Mouse (Mus musculus) neural tube, embryonic 11.5 days (tissue): Measurements from ENCODE around the gene Exoc8. TPM values are rescaled to one million over a fixed set of nuclear protein-coding genes. Genes with fewer than 3 reads are reported as not detected.
A peak's percentile ranks its signal among the peaks of the same experiment; 100 is the strongest.

Experiments
- ATAC-seq: fragments of 200-750 bp; cut with Nextera tagmentation; 2 replicates; pipeline ENCODE4 v1.8.0; 2017; ENCODE audit warnings: moderate number of reproducible peaks, mild to moderate bottlenecking, moderate TSS enrichment, moderate library complexity; ENCODE audit not compliant: insufficient read depth, low FRiP score, low TSS enrichment
- DNase-seq: peaks from one replicate; pipeline ENCODE4 v3.0.0-alpha.2; 2015; ENCODE audit warnings: low spot score
- H3K27ac ChIP-seq: fragments of 300-500 bp; sonication (generic); 2 replicates; pipeline ENCODE4 v1.5.1; 2014; ENCODE audit warnings: low read depth, mild to moderate bottlenecking, low read length
- H3K27me3 ChIP-seq: fragments of 300-500 bp; sonication (generic); 2 replicates; pipeline ENCODE4 v1.6.1; 2014; ENCODE audit warnings: mild to moderate bottlenecking, low read length, mixed read lengths; ENCODE audit not compliant: control insufficient read depth, insufficient read depth
- H3K36me3 ChIP-seq: fragments of 300-500 bp; sonication (generic); 2 replicates; pipeline ENCODE4 v1.6.1; 2014; ENCODE audit warnings: mild to moderate bottlenecking, low read length, moderate library complexity, mixed read lengths; ENCODE audit not compliant: control insufficient read depth, insufficient read depth
- H3K4me1 ChIP-seq: fragments of 300-500 bp; sonication (generic); 2 replicates; pipeline ENCODE4 v1.6.1; 2014; ENCODE audit warnings: low read length, mixed read lengths; ENCODE audit not compliant: control insufficient read depth, insufficient read depth
- H3K4me2 ChIP-seq: fragments of 300-500 bp; sonication (generic); 2 replicates; pipeline ENCODE4 v1.6.1; 2014; ENCODE audit warnings: low read depth, mild to moderate bottlenecking, moderate library complexity
- H3K4me3 ChIP-seq: fragments of 300-500 bp; sonication (generic); 2 replicates; pipeline ENCODE4 v1.5.1; 2014; ENCODE audit warnings: low read depth, low read length
- H3K9ac ChIP-seq: fragments of 300-500 bp; sonication (generic); 2 replicates; pipeline ENCODE4 v1.6.1; 2014; ENCODE audit warnings: mild to moderate bottlenecking, low read length
- H3K9me3 ChIP-seq: fragments of 300-500 bp; sonication (generic); 2 replicates; pipeline ENCODE4 v1.6.1; 2016; ENCODE audit warnings: low read length; ENCODE audit not compliant: control insufficient read depth
- WGBS: fragments of 180-500 bp; shearing (Covaris S2); extraction: QIAGEN DNeasy Blood & Tissue Kit; methylation state at CpG from one replicate; pipeline ENCODE4 v1.1.7; 2014; 5-methylcytosine and 5-hydroxymethylcytosine counted together
- polyA plus RNA-seq: library from polyadenylated mRNA; unstranded; fragments of >200 nt; fragmentation: Nextera tagmentation; extraction: Ambion mirVana; gene quantifications from 2 replicates; pipeline ENCODE4 v1.2.1, GENCODE M21; 2014

Gene Exoc8
- polyA plus RNA-seq, result 7.7 and 8.0 TPM in 2 replicates

GRCm38 (mm10) chr8:124897386-124898250 lies at the start of gene Exoc8, which contains the start of gene Sprtn:
Gene Exoc8 (minus strand): TSS chr8:124897705.
Gene Sprtn (plus strand): TSS chr8:124897886.
- DNase-seq (peak; percentile 100), ATAC-seq (peak; percentile 87)
- Histone ChIP-seq H3K4me2 (peak within 1 kb of the TSS; percentile 100), H3K9ac (peak within 1 kb of the TSS; percentile 79), H3K9me3 (no peaks in the 10 kb centered on the region), H3K4me3 (peak within 1 kb of the TSS; percentile 95), H3K27me3 (no peaks in the 10 kb centered on the region), H3K36me3 (peaks cover 7% of the 10 kb centered on the region), H3K27ac (peak within 1 kb of the TSS; percentile 56; the same call in 1 of the 2 replicates), H3K4me1 (peaks cover 12% of the 10 kb centered on the region)
- under 1% methylated on average over 114 of the region's 114 CpGs for WGBS

DNA sequence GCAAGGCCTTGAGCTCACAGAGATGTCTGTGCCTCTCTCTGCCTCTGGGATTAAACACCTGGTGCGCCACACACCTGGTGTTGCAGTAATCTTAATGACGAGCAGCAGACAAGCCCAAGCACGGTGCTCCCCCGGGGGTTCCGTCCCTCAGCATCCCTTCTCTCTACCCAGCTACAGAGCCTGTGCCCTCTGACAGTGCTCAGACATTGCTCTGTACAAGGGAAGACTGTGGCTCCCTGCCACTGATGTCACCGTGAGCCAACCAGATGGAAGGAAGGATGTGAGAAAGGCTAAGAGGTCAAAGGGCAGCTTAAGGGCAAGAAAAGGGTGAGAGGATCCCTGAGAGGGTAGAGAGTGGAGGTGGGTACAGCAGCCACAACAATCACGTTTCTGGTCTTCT lies 46.9 kb upstream of the Exoc8 start:
- H3K4me2 ChIP-seq, result no peak overlapping the region
- no peaks in the 10 kb centered on the region for H3K27me3 ChIP-seq
- H3K27ac ChIP-seq, result no peak overlapping the region
- H3K4me3 ChIP-seq, result no peak overlapping the region
- 45% methylated on average over 7 of the region's 7 CpGs for WGBS
- DNase-seq, result no peak
- no peaks in the 10 kb centered on the region for H3K36me3 ChIP-seq
- H3K9ac ChIP-seq, result no peak overlapping the region
- ATAC-seq, result no peak
- no peaks in the 10 kb centered on the region for H3K9me3 ChIP-seq
- H3K4me1 ChIP-seq, result peaks cover 23% of the 10 kb centered on the region

- Histone ChIP-seq H3K27me3 (no peaks in the 10 kb centered on the region), H3K4me3 (no peak overlapping the region), H3K4me2 (no peak overlapping the region), H3K27ac (no peak overlapping the region), H3K36me3 (no peaks in the 10 kb centered on the region; the same call in 1 of the 2 replicates), H3K9me3 (no peaks in the 10 kb centered on the region), H3K4me1 (peaks cover 23% of the 10 kb centered on the region), H3K9ac (no peak overlapping the region)
- ATAC-seq (no peak), DNase-seq (no peak)
- WGBS, result 95% methylated on average over 6 of the region's 6 CpGs
Measured at GRCm38 (mm10) chr8:124943801-124944200, 46.3 kb upstream of the Exoc8 start.

DNA sequence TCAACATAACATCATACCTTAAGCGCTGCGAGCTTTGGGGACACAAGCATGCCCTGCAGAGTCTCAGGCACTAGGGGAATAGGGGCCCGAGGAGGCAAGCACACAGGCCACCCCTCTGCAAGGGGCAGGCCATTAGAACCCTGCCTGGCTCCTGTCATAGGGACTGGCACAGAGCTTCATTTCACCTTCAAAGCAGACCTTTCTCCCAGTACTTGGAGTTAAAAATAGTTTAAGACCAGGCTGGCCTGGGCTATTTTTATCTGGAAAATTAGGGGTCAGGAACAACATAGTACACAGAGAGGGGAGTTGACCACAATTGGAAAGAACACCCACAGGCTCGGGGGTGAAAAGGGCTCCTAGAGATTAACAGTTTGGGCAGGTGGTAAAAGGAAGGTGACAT lies 39.8 kb upstream of the Exoc8 start:
- Histone ChIP-seq H3K27me3 (no peaks in the 10 kb centered on the region), H3K4me2 (no peak overlapping the region), H3K36me3 (no peaks in the 10 kb centered on the region; the same call in 1 of the 2 replicates), H3K27ac (no peak overlapping the region), H3K9ac (no peak overlapping the region), H3K9me3 (no peaks in the 10 kb centered on the region), H3K4me1 (no peaks in the 10 kb centered on the region), H3K4me3 (no peak overlapping the region)
- WGBS, result 95% methylated on average over 4 of the region's 4 CpGs
- DNase-seq, result no peak
- ATAC-seq, result no peak

DNA sequence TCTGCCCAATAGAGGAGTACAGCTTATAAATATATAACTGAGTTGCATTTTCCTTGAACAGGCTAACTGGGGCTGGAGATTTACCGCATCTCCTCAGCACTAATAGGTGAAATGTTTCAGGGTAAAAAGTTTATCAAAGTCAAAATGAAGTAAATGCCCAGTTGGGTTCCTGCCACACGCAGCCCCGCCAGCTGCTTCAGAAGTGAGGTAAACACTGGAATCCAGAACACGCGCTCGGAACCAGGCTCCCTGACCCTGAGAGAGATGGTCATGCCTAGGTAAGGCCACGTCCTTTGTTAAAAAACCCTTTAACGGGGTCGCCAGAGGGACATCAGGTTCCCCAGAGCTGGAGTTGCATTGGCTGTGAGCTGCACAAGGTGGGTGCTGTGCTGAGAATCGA lies 39.2 kb upstream of the Exoc8 start:
- DNase-seq (no peak), ATAC-seq (no peak)
- Histone ChIP-seq H3K27ac (no peak overlapping the region), H3K9me3 (no peaks in the 10 kb centered on the region), H3K4me1 (no peaks in the 10 kb centered on the region), H3K4me2 (no peak overlapping the region), H3K36me3 (no peaks in the 10 kb centered on the region; the same call in 1 of the 2 replicates), H3K27me3 (no peaks in the 10 kb centered on the region), H3K4me3 (no peak overlapping the region), H3K9ac (no peak overlapping the region)
- WGBS, result 96% methylated on average over 10 of the region's 10 CpGs

- 91% methylated on average over 5 of the region's 5 CpGs for WGBS
- DNase-seq, result no peak
- no peak for ATAC-seq
Measured at GRCm38 (mm10) chr8:124935116-124935515, 37.6 kb upstream of the Exoc8 start.

GRCm38 (mm10) chr8:124932435-124932834 lies 34.9 kb upstream of the Exoc8 start:
- Histone ChIP-seq H3K4me2 (no peak overlapping the region), H3K4me1 (no peaks in the 10 kb centered on the region), H3K9ac (no peak overlapping the region), H3K27ac (no peak overlapping the region), H3K27me3 (no peaks in the 10 kb centered on the region), H3K9me3 (no peaks in the 10 kb centered on the region), H3K4me3 (no peak overlapping the region), H3K36me3 (no peaks in the 10 kb centered on the region)
- 84% methylated on average over 3 of the region's 3 CpGs for WGBS
- ATAC-seq (no peak), DNase-seq (no peak)

More at GRCm38 (mm10) chr8:124935116-124935515, 37.6 kb upstream of the Exoc8 start:
- no peak overlapping the region for H3K27ac ChIP-seq
- no peak overlapping the region for H3K9ac ChIP-seq
- H3K9me3 ChIP-seq, result no peaks in the 10 kb centered on the region
- no peaks in the 10 kb centered on the region; the same call in 1 of the 2 replicates for H3K36me3 ChIP-seq
- H3K4me3 ChIP-seq, result no peak overlapping the region
- H3K27me3 ChIP-seq, result no peaks in the 10 kb centered on the region
- no peaks in the 10 kb centered on the region for H3K4me1 ChIP-seq
- no peak overlapping the region for H3K4me2 ChIP-seq

DNA sequence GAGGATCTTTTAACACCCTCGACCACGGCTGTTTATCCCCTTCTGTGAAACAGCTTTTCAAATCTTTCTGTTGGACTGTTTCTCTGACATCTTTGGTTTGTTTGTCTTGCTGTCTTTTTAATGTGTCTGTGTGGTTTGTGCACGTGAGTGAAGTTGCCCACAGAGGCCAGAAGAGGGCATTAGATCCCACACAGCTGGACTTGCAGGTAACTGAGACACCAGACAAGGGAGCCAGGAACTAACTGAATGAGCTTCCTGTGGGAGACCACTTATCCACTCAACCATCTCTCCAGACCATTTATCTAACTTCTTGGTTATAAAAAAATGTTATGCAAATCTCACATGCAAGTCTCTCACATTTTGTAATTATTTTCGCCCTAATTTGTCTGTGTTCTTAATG lies 33.1 kb upstream of the Exoc8 start:
- DNase-seq (no peak), ATAC-seq (no peak)
- no peak overlapping the region for H3K9ac ChIP-seq
- H3K27me3 ChIP-seq, result no peaks in the 10 kb centered on the region
- no peaks in the 10 kb centered on the region for H3K4me1 ChIP-seq
- no peaks in the 10 kb centered on the region for H3K9me3 ChIP-seq
- no peak overlapping the region for H3K4me2 ChIP-seq
- H3K4me3 ChIP-seq, result no peak overlapping the region
- H3K27ac ChIP-seq, result no peak overlapping the region
- H3K36me3 ChIP-seq, result no peaks in the 10 kb centered on the region
- WGBS, result 87% methylated on average over 4 of the region's 4 CpGs

DNA sequence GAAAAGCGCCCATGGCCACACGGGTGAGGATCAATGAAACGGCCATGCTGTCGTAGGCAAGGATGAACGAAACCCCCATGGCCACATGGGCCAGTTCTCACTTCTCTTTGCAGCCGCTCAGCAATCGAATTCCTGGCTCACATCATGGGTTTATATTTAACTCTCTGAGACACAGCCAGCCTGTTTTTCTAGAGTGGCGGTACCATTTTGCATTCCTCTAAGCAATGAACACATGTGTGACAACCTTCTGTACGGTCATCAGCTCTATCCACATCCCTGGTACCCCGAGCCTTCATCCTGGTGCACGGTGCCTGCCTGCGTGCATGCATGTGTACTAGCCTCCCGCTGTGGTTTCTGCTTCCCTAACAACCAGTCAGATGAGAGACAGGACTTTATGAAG lies 32.6 kb upstream of the Exoc8 start:
- Histone ChIP-seq H3K4me1 (no peaks in the 10 kb centered on the region), H3K4me2 (no peak overlapping the region), H3K27ac (no peak overlapping the region), H3K4me3 (no peak overlapping the region), H3K36me3 (no peaks in the 10 kb centered on the region), H3K9me3 (no peaks in the 10 kb centered on the region), H3K9ac (no peak overlapping the region), H3K27me3 (no peaks in the 10 kb centered on the region)
- 95% methylated on average over 13 of the region's 13 CpGs for WGBS
- DNase-seq, result no peak
- no peak for ATAC-seq
